Mouse (Mus musculus): Measurements from ENCODE around the gene Nr2e1. TPM values are rescaled to one million over a fixed set of nuclear protein-coding genes. Genes with fewer than 3 reads are reported as not detected.

The Nr2e1 gene
- 3.4 and 5.5 TPM in 2 replicates for polyA plus RNA-seq (2014; fragmentation: Nextera tagmentation; extraction: Ambion mirVana)

DNA sequence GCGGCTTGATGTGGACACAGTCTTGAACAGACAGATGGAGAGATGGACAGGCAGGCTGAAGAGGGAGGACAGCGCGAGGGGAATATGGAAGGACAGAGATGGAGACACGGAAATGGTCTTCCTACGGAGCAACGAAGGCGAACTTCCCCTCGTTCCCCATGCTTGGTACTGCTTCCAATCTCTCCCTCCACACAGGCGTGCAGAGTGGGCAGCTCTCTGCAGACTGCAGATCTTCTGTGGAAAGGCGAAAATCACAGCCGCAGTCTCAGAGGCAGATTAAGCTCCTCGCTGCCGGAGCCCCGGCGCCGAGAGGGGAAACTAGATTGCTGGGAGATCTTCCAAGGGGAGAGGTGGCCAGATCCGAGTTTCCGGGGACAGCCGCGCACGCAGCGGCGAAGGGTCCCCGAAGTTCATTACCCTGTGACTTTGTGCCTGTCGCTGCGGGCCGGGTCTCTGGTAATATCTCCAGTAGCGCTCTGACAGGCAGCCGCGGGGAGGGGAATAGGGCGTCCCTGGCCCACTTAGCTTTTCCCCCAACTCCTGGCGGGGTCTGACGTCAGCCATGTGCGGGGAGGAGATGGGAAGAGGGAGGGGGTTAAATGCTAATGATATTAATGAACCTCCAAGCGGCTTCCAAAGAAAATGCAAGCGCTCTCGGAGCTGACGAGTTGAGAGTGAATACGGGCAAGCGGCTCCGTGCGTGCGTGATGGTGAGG lies at the start of gene Nr2e1, which contains the start of gene Ostm1:
Nr2e1 (minus strand) TSS at position 476 of the 716 bp plus-strand sequence.
Ostm1 (plus strand) TSS at position 666 of the 716 bp plus-strand sequence.
- peak within 1 kb of the TSS; percentile 58 for H3K4me2 ChIP-seq (ENCODE audit: low read length)
- 0 out of 2 replicates have a peak within 1 kb of the TSS, but pooled peaks have one; percentile 3 for H3K27ac ChIP-seq (replicated peaks; ENCODE audit: low read depth, low read length)
- under 1% methylated on average over 43 of the region's 43 CpGs for WGBS

GRCm38 (mm10) chr10:42632453-42633360 lies 49.3 kb upstream of the Nr2e1 start:
- H3K9ac ChIP-seq (replicated peaks; ENCODE audit: low read length): no peak overlapping the region; the same call in 1 of the 2 replicates
- H3K4me2 ChIP-seq (ENCODE audit: low read length): peak overlapping the region; percentile 58
- WGBS: under 1% methylated on average over 39 of the region's 39 CpGs
- DNase-seq: peak; percentile 76
- peak; percentile 43; the same call in 1 of the 2 replicates for ATAC-seq (ENCODE audit: low FRiP score, low TSS enrichment)
- no peaks in the 10 kb centered on the region for H3K9me3 ChIP-seq (ENCODE audit: control insufficient read depth, low read length)
- peaks cover 83% of the 10 kb centered on the region for H3K27me3 ChIP-seq (ENCODE audit: control insufficient read depth, insufficient read depth, low read length)
- no peaks in the 10 kb centered on the region for H3K36me3 ChIP-seq (ENCODE audit: control insufficient read depth, insufficient read depth, low read length)
- peak overlapping the region; percentile 30; the same call in 1 of the 2 replicates for H3K4me3 ChIP-seq (replicated peaks; ENCODE audit: low read depth, low read length)
- H3K27ac ChIP-seq (replicated peaks; ENCODE audit: low read depth, low read length): no peak overlapping the region
- peaks cover 44% of the 10 kb centered on the region for H3K4me1 ChIP-seq (ENCODE audit: control insufficient read depth, insufficient read depth, low read length)

More for the DNA sequence above, at the start of gene Nr2e1, which contains the start of gene Ostm1:
- Histone ChIP-seq H3K4me1 (ENCODE audit: control insufficient read depth, insufficient read depth, low read length) (peaks cover 25% of the 10 kb centered on the region), H3K27me3 (ENCODE audit: control insufficient read depth, insufficient read depth, low read length) (peaks cover 79% of the 10 kb centered on the region), H3K4me3 (replicated peaks; ENCODE audit: low read depth, low read length) (peak within 1 kb of the TSS; percentile 38), H3K9ac (replicated peaks; ENCODE audit: low read length) (peak within 1 kb of the TSS; percentile 47; the same call in 1 of the 2 replicates), H3K9me3 (ENCODE audit: control insufficient read depth, low read length) (no peaks in the 10 kb centered on the region), H3K36me3 (ENCODE audit: control insufficient read depth, insufficient read depth, low read length) (no peaks in the 10 kb centered on the region)
- ATAC-seq (ENCODE audit: low FRiP score, low TSS enrichment) (peak; percentile 65), DNase-seq (peak; percentile 83)

- Histone ChIP-seq H3K36me3 (ENCODE audit: control insufficient read depth, insufficient read depth, low read length) (no peaks in the 10 kb centered on the region), H3K27me3 (ENCODE audit: control insufficient read depth, insufficient read depth, low read length) (peaks cover 76% of the 10 kb centered on the region), H3K9ac (replicated peaks; ENCODE audit: low read length) (no peak overlapping the region; the same call in 1 of the 2 replicates), H3K4me1 (ENCODE audit: control insufficient read depth, insufficient read depth, low read length) (peaks cover 43% of the 10 kb centered on the region), H3K4me3 (replicated peaks; ENCODE audit: low read depth, low read length) (peak overlapping the region; percentile 30), H3K27ac (replicated peaks; ENCODE audit: low read depth, low read length) (no peak overlapping the region), H3K4me2 (ENCODE audit: low read length) (peak overlapping the region; percentile 58), H3K9me3 (ENCODE audit: control insufficient read depth, low read length) (no peaks in the 10 kb centered on the region)
- ATAC-seq (ENCODE audit: low FRiP score, low TSS enrichment) (no peak), DNase-seq (peak; percentile 45)
- WGBS: under 1% methylated on average over 40 of the region's 42 CpGs
These were observed 48.5 kb upstream of the Nr2e1 start for GRCm38 (mm10) chr10:42631754-42632452.

- Histone ChIP-seq H3K27me3 (ENCODE audit: control insufficient read depth, insufficient read depth, low read length) (peaks cover 67% of the 10 kb centered on the region), H3K4me2 (ENCODE audit: low read length) (peak overlapping the region; percentile 58; the same call in 1 of the 2 replicates), H3K9me3 (ENCODE audit: control insufficient read depth, low read length) (no peaks in the 10 kb centered on the region), H3K4me1 (ENCODE audit: control insufficient read depth, insufficient read depth, low read length) (peaks cover 37% of the 10 kb centered on the region), H3K9ac (replicated peaks; ENCODE audit: low read length) (no peak overlapping the region), H3K4me3 (replicated peaks; ENCODE audit: low read depth, low read length) (no peak overlapping the region), H3K36me3 (ENCODE audit: control insufficient read depth, insufficient read depth, low read length) (no peaks in the 10 kb centered on the region), H3K27ac (replicated peaks; ENCODE audit: low read depth, low read length) (no peak overlapping the region)
- ATAC-seq (ENCODE audit: low FRiP score, low TSS enrichment): no peak
- peak; percentile 72 for DNase-seq
- WGBS: 3% methylated on average over 19 of the region's 19 CpGs
These were observed 47.3 kb upstream of the Nr2e1 start for GRCm38 (mm10) chr10:42630596-42631355.

DNA sequence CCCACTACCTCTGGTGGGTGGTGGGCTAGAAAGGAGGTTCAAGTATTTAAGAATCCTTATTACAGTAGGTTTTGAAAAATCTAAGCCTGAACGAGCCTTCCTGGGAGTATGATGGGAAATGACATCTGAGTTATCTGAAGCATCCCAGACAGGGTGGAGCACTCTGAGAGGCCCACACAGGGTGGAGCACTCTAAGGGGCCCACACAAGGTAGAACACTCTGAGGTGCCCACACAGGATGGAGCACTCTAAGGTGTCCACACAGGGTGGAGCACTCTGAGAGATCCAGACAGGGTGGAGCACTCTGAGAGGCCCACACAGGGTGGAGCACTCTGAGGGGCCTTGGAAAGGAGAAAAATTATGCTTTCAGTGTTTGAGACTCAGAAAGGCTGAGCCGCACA lies 42.5 kb upstream of the Nr2e1 start:
- H3K4me3 ChIP-seq (replicated peaks; ENCODE audit: low read depth, low read length): no peak overlapping the region
- H3K4me1 ChIP-seq (ENCODE audit: control insufficient read depth, insufficient read depth, low read length): no peaks in the 10 kb centered on the region; the same call in 1 of the 2 replicates
- H3K9me3 ChIP-seq (ENCODE audit: control insufficient read depth, low read length): no peaks in the 10 kb centered on the region
- WGBS: 88% methylated on average over 2 of the region's 2 CpGs
- no peak overlapping the region for H3K4me2 ChIP-seq (ENCODE audit: low read length)
- H3K9ac ChIP-seq (replicated peaks; ENCODE audit: low read length): no peak overlapping the region
- DNase-seq: no peak
- no peak for ATAC-seq (ENCODE audit: low FRiP score, low TSS enrichment)
- H3K27me3 ChIP-seq (ENCODE audit: control insufficient read depth, insufficient read depth, low read length): peaks cover 48% of the 10 kb centered on the region
- no peaks in the 10 kb centered on the region for H3K36me3 ChIP-seq (ENCODE audit: control insufficient read depth, insufficient read depth, low read length)
- H3K27ac ChIP-seq (replicated peaks; ENCODE audit: low read depth, low read length): no peak overlapping the region

GRCm38 (mm10) chr10:42618291-42618690 lies 34.9 kb upstream of the Nr2e1 start:
- Histone ChIP-seq H3K4me2 (ENCODE audit: low read length) (no peak overlapping the region), H3K4me1 (ENCODE audit: control insufficient read depth, insufficient read depth, low read length) (peaks cover 7% of the 10 kb centered on the region), H3K4me3 (replicated peaks; ENCODE audit: low read depth, low read length) (no peak overlapping the region), H3K27me3 (ENCODE audit: control insufficient read depth, insufficient read depth, low read length) (peaks cover 41% of the 10 kb centered on the region), H3K27ac (replicated peaks; ENCODE audit: low read depth, low read length) (no peak overlapping the region), H3K36me3 (ENCODE audit: control insufficient read depth, insufficient read depth, low read length) (no peaks in the 10 kb centered on the region), H3K9me3 (ENCODE audit: control insufficient read depth, low read length) (no peaks in the 10 kb centered on the region), H3K9ac (replicated peaks; ENCODE audit: low read length) (no peak overlapping the region)
- 33% methylated on average over 2 of the region's 2 CpGs for WGBS
- DNase-seq: no peak
- ATAC-seq (ENCODE audit: low FRiP score, low TSS enrichment): no peak

- 22% methylated on average over 9 of the region's 9 CpGs for WGBS
These were observed 31.3 kb upstream of the Nr2e1 start for GRCm38 (mm10) chr10:42614766-42615165.

More at GRCm38 (mm10) chr10:42614766-42615165, 31.3 kb upstream of the Nr2e1 start:
- Histone ChIP-seq H3K4me3 (replicated peaks; ENCODE audit: low read depth, low read length) (no peak overlapping the region), H3K9ac (replicated peaks; ENCODE audit: low read length) (no peak overlapping the region), H3K4me2 (ENCODE audit: low read length) (no peak overlapping the region), H3K27ac (replicated peaks; ENCODE audit: low read depth, low read length) (no peak overlapping the region), H3K4me1 (ENCODE audit: control insufficient read depth, insufficient read depth, low read length) (peaks cover 9% of the 10 kb centered on the region), H3K36me3 (ENCODE audit: control insufficient read depth, insufficient read depth, low read length) (no peaks in the 10 kb centered on the region), H3K9me3 (ENCODE audit: control insufficient read depth, low read length) (no peaks in the 10 kb centered on the region), H3K27me3 (ENCODE audit: control insufficient read depth, insufficient read depth, low read length) (peaks cover 50% of the 10 kb centered on the region)
- DNase-seq (no peak), ATAC-seq (ENCODE audit: low FRiP score, low TSS enrichment) (no peak)
